Mouse (Mus musculus) MEL (cell line): ENCODE data around the gene Bmp2k.

Experiments
- CHD2 ChIP-seq: IDR thresholded peaks from 2 replicates; pipeline ENCODE4 v1.6.1; 2011; ENCODE audit warnings: low read length, improper control_type of control experiment
- CTCF ChIP-seq, 3 experiments: IDR thresholded peaks in 2 of 3; conservative IDR thresholded peaks in 1 of 3; 2 replicates each; pipeline ENCODE4 v1.5.1; 2011 to 2012; ENCODE audit warnings: low read length in 3 of 3, low read depth in 2 of 3, mild to moderate bottlenecking in 2 of 3, improper control_type of control experiment in 1 of 3, inconsistent platforms in 1 of 3, mixed read lengths in 1 of 3, moderate library complexity in 1 of 3; ENCODE audit not compliant: control insufficient read depth in 1 of 3, insufficient read depth in 1 of 3, poor library complexity in 1 of 3, severe bottlenecking in 1 of 3
- ELF1 ChIP-seq: IDR thresholded peaks from 2 replicates; pipeline ENCODE4 v1.6.1; 2014; ENCODE audit warnings: low read depth, mild to moderate bottlenecking, inconsistent platforms, low read length, improper control_type of control experiment, moderate library complexity
- GATA1 ChIP-seq: IDR thresholded peaks from 2 replicates; pipeline ENCODE4 v1.6.1; 2011; ENCODE audit warnings: low read depth, low read length, improper control_type of control experiment
- MAZ ChIP-seq: IDR thresholded peaks from 2 replicates; pipeline ENCODE4 v1.6.1; 2012; ENCODE audit warnings: low read depth, mild to moderate bottlenecking, inconsistent platforms, low read length, improper control_type of control experiment
- MEF2A ChIP-seq: IDR thresholded peaks from 2 replicates; pipeline ENCODE4 v1.6.1; 2014; ENCODE audit warnings: low read depth, mild to moderate bottlenecking, inconsistent platforms, low read length, improper control_type of control experiment; ENCODE audit not compliant: poor library complexity, insufficient replicate concordance, severe bottlenecking; ENCODE audit errors: extremely low read depth
- NELFE ChIP-seq: IDR thresholded peaks from 2 replicates; pipeline ENCODE4 v1.6.1; 2011; ENCODE audit warnings: low read depth, low read length, improper control_type of control experiment
- POLR2AphosphoS2 ChIP-seq: IDR thresholded peaks from 2 replicates; pipeline ENCODE4 v1.6.1; 2011; ENCODE audit warnings: low read length, improper control_type of control experiment
- POLR2AphosphoS5 ChIP-seq: IDR thresholded peaks from 2 replicates; pipeline ENCODE4 v1.6.1; 2012; ENCODE audit warnings: low read depth, borderline replicate concordance, mild to moderate bottlenecking, inconsistent platforms, low read length, moderate library complexity, mixed read lengths
- RAD21 ChIP-seq: IDR thresholded peaks from 2 replicates; pipeline ENCODE4 v1.6.1; 2011; ENCODE audit warnings: mild to moderate bottlenecking, low read depth, low read length, improper control_type of control experiment

DNA sequence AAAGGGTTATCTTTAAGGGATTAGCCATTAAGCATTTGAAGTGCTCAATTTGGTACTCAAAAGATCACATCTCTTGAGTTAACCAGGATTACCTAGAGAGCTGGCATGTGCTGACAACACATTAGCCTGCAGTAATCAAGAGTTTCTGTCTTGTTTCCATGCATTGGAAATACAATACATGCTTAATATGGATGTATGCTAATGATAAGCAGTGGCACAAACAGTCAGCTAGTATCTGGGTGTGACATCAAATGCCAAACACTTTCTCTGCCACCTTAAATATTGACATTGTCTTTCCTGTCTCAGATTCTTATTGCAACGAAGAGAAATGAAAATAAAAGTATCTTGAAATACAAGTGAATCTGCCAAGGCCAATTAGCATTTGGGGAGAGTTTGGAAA is 22.8 kb upstream of the Bmp2k start:
- TF ChIP-seq POLR2AphosphoS5 (no peak), MEF2A (no peak), RAD21 (no peak), ELF1 (no peak), CTCF (IDR thresholded peaks at IDR 0.05 in 2 of 3, conservative IDR thresholded peaks at IDR 0.05 in 1 of 3; ENCODE audit: control insufficient read depth in 1 of 3, insufficient read depth in 1 of 3, low read depth in 2 of 3, low read length in 3 of 3, poor library complexity in 1 of 3, severe bottlenecking in 1 of 3) (no peak), NELFE (no peak), MAZ (no peak), POLR2AphosphoS2 (no peak), GATA1 (no peak), CHD2 (no peak)
